Mouse (Mus musculus): ENCODE measurements around the gene Slc17a8. TPM values are rescaled to one million over a fixed set of nuclear protein-coding genes. Genes with fewer than 3 reads are reported as not detected.

The Slc17a8 gene
- polyA plus RNA-seq, 1 experiment from 2014 or later = 0.29 TPM

DNA sequence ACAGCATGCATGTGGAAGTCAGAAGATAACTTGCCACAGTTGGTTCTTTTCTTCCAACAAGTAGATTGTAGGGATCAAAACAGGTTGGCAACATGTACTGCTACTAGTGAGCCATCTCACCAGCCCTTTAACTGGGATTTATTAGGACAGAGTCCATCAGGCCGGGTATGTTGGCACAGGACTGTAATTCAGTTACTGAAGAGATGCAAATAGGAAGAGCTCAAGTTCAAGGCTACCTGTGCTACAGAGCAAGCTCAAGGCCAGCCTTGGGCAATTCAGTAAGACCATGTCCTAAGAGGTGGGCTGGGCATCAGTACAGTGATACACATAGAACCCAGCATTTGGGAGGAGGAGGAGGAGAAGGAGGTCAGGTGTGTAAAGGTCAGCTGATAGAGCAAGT lies 30.6 kb upstream of the Slc17a8 start:
- H3K27me3 ChIP-seq (ENCODE audit: insufficient read depth, low read length) = no peaks in the 10 kb centered on the region
- no peak overlapping the region for H3K4me2 ChIP-seq (ENCODE audit: low read length)
- H3K9ac ChIP-seq (ENCODE audit: low read depth, low read length) = no peak overlapping the region
- no peak overlapping the region for H3K4me3 ChIP-seq (replicated peaks; ENCODE audit: low read depth, low read length)
- ATAC-seq (replicated peaks; ENCODE audit: low FRiP score, low read depth) (no peak), DNase-seq (ENCODE audit: low spot score) (no peak)
- H3K36me3 ChIP-seq (ENCODE audit: insufficient read depth, low read length) = peaks cover 31% of the 10 kb centered on the region
- H3K27ac ChIP-seq = no peak overlapping the region
- H3K4me1 ChIP-seq (replicated peaks; ENCODE audit: insufficient read depth, low read length) = no peaks in the 10 kb centered on the region
- WGBS = 100% methylated on average over 1 of the region's 1 CpGs
- no peaks in the 10 kb centered on the region for H3K9me3 ChIP-seq (replicated peaks; ENCODE audit: low read length)
- TF ChIP-seq CTCF (IDR thresholded peaks at IDR 0.05; ENCODE audit: low read depth) = no peak

DNA sequence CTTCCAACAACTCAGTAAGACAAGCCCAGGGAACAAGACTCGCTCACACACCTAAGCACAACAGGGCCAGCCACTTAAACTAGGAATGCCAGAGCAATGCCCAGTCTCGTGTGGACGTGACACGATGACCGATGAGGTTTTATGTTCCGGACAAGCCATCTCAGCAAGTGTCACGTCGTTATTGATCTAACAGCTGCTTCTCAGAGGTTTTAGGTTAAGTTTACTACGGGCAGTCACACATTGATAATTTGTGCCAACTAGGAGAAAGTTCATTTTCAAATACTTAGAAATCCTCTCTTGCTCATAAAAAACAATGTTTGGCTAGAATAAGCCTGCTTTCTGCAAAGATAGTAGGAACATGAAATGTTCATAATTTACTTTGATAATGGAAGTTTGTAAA lies 25.9 kb upstream of the Slc17a8 start:
- Histone ChIP-seq H3K27me3 (ENCODE audit: insufficient read depth, low read length) (no peaks in the 10 kb centered on the region), H3K9me3 (replicated peaks; ENCODE audit: low read length) (no peaks in the 10 kb centered on the region), H3K27ac (no peak overlapping the region), H3K4me1 (replicated peaks; ENCODE audit: insufficient read depth, low read length) (no peaks in the 10 kb centered on the region), H3K9ac (ENCODE audit: low read depth, low read length) (no peak overlapping the region), H3K4me2 (ENCODE audit: low read length) (no peak overlapping the region), H3K4me3 (replicated peaks; ENCODE audit: low read depth, low read length) (no peak overlapping the region), H3K36me3 (ENCODE audit: insufficient read depth, low read length) (peaks cover 29% of the 10 kb centered on the region)
- DNase-seq (ENCODE audit: low spot score) = no peak
- WGBS = 75% methylated on average over 9 of the region's 9 CpGs
- no peak for ATAC-seq (replicated peaks; ENCODE audit: low FRiP score, low read depth)
- no peak for TF ChIP-seq CTCF (IDR thresholded peaks at IDR 0.05; ENCODE audit: low read depth)

DNA sequence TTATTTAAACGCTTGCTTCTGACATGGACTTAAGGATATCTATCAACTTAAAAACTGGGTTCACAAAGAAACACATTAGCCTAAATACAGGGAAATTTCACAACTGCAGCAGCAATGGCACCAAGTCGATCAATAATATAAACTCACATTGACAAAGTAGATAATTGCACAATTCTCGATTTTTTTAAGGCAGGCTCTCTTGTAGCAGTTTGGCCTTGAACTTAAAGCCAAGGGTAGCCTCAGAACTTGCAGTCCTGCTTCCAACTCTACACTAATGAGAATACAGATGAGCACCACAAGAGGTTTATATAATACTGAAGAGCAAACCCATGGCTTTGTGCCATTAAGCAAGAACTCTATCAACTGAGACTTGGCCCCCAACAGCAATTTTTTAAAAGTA lies 15.9 kb upstream of the Slc17a8 start:
- 89% methylated on average over 3 of the region's 3 CpGs for WGBS
- H3K27ac ChIP-seq = no peak overlapping the region
- H3K9ac ChIP-seq (ENCODE audit: low read depth, low read length) = no peak overlapping the region
- H3K9me3 ChIP-seq (replicated peaks; ENCODE audit: low read length) = no peaks in the 10 kb centered on the region
- no peaks in the 10 kb centered on the region for H3K4me1 ChIP-seq (replicated peaks; ENCODE audit: insufficient read depth, low read length)
- no peak overlapping the region for H3K4me2 ChIP-seq (ENCODE audit: low read length)
- DNase-seq (ENCODE audit: low spot score) = no peak
- no peak for ATAC-seq (replicated peaks; ENCODE audit: low FRiP score, low read depth)
- H3K27me3 ChIP-seq (ENCODE audit: insufficient read depth, low read length) = no peaks in the 10 kb centered on the region
- no peak overlapping the region for H3K4me3 ChIP-seq (replicated peaks; ENCODE audit: low read depth, low read length)
- peaks cover 11% of the 10 kb centered on the region; the same call in 1 of the 2 replicates for H3K36me3 ChIP-seq (ENCODE audit: insufficient read depth, low read length)
- TF ChIP-seq CTCF (IDR thresholded peaks at IDR 0.05; ENCODE audit: low read depth) = no peak

DNA sequence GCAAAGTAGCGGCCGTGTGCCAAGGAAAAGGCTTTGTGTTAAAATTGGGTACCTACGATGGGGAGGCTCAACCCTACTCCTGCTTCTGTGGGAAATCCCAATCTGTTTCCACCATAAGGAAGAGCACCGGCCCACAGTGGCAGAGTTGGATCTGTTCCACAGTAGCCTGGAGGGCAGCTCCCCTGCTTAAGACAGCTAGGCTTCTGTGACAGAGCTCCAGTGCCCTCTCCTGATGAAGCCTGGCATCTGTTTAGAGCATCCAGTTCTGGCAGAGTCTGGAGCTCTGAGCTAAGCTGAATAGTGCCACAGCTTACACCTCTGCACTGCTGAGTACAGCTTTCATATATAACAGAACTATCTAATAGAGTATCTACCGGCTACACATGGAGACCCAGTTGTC lies 14.0 kb upstream of the Slc17a8 start:
- DNase-seq (ENCODE audit: low spot score) (peak; percentile 19), ATAC-seq (replicated peaks; ENCODE audit: low FRiP score, low read depth) (no peak)
- H3K4me1 ChIP-seq (replicated peaks; ENCODE audit: insufficient read depth, low read length) = no peaks in the 10 kb centered on the region
- no peak overlapping the region for H3K4me2 ChIP-seq (ENCODE audit: low read length)
- no peaks in the 10 kb centered on the region for H3K9me3 ChIP-seq (replicated peaks; ENCODE audit: low read length)
- no peak overlapping the region for H3K9ac ChIP-seq (ENCODE audit: low read depth, low read length)
- no peak overlapping the region for H3K27ac ChIP-seq
- WGBS = 84% methylated on average over 5 of the region's 5 CpGs
- no peaks in the 10 kb centered on the region for H3K27me3 ChIP-seq (ENCODE audit: insufficient read depth, low read length)
- H3K4me3 ChIP-seq (replicated peaks; ENCODE audit: low read depth, low read length) = no peak overlapping the region
- TF ChIP-seq CTCF (IDR thresholded peaks at IDR 0.05; ENCODE audit: low read depth) = peak; percentile 48; the same call in 1 of the 2 replicates
- no peaks in the 10 kb centered on the region for H3K36me3 ChIP-seq (ENCODE audit: insufficient read depth, low read length)

DNA sequence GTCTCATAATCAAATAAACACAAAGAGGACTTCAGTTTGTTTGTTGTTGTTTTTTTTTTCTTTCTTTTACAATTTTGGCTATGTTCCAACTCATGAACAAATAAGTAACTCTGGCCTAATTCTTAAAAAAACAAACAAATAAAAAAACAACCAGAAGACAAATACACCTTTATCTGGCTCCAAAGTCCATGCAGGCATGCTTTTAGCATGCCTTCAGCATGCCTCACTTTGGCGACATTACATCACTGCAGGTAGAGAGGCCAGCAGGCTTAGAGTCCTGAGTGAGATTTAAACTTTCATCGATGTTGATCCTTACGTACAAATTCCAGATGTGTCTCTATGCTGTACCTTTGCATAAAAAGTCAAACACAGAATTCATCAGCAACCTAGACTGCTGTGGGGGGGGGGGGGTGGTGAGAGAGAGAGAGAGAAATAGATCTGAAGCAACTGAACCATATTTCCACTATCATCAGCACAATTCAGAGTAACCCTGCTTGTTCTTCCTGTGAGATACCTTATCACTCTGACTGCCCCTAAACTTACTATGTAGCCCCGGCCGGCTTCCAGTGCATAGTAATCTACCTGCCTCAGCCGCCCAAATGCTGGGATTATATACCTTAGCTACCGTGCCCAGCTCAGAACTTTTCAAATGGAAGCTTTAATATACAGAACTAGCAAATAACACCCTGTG lies 12.8 kb upstream of the Slc17a8 start:
- H3K4me2 ChIP-seq (ENCODE audit: low read length) = no peak overlapping the region
- no peaks in the 10 kb centered on the region for H3K27me3 ChIP-seq (ENCODE audit: insufficient read depth, low read length)
- H3K27ac ChIP-seq = no peak overlapping the region
- ATAC-seq (replicated peaks; ENCODE audit: low FRiP score, low read depth) (no peak), DNase-seq (ENCODE audit: low spot score) (no peak)
- H3K4me1 ChIP-seq (replicated peaks; ENCODE audit: insufficient read depth, low read length) = no peaks in the 10 kb centered on the region
- no peak overlapping the region for H3K9ac ChIP-seq (ENCODE audit: low read depth, low read length)
- H3K36me3 ChIP-seq (ENCODE audit: insufficient read depth, low read length) = no peaks in the 10 kb centered on the region
- H3K4me3 ChIP-seq (replicated peaks; ENCODE audit: low read depth, low read length) = no peak overlapping the region
- WGBS = 91% methylated on average over 7 of the region's 7 CpGs
- H3K9me3 ChIP-seq (replicated peaks; ENCODE audit: low read length) = no peaks in the 10 kb centered on the region
- TF ChIP-seq CTCF (IDR thresholded peaks at IDR 0.05; ENCODE audit: low read depth) = no peak

DNA sequence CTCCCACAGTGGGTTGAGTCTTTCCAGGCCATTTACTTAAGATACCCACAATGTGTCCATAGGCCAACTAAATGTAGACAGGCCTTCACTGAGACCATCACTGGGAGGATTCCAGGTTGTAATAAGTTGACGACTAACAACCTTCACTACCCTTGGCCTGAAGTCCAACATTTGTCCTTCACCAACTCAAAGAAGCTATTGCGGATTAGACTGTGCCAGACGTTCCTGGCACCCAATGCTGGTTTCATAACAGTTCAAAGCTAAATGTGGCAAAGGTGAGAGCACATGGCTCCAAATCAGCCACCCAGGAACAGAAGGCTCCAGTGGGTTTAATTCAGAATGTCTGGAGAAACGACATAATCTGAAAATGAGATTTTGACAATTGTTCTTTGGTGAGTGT lies 12.1 kb upstream of the Slc17a8 start:
- Histone ChIP-seq H3K4me2 (ENCODE audit: low read length) (no peak overlapping the region), H3K4me1 (replicated peaks; ENCODE audit: insufficient read depth, low read length) (no peaks in the 10 kb centered on the region), H3K9ac (ENCODE audit: low read depth, low read length) (no peak overlapping the region), H3K36me3 (ENCODE audit: insufficient read depth, low read length) (no peaks in the 10 kb centered on the region), H3K27ac (no peak overlapping the region), H3K9me3 (replicated peaks; ENCODE audit: low read length) (no peaks in the 10 kb centered on the region), H3K27me3 (ENCODE audit: insufficient read depth, low read length) (no peaks in the 10 kb centered on the region), H3K4me3 (replicated peaks; ENCODE audit: low read depth, low read length) (no peak overlapping the region)
- TF ChIP-seq CTCF (IDR thresholded peaks at IDR 0.05; ENCODE audit: low read depth) = no peak
- DNase-seq (ENCODE audit: low spot score) (no peak), ATAC-seq (replicated peaks; ENCODE audit: low FRiP score, low read depth) (no peak)
- WGBS = 90% methylated on average over 4 of the region's 4 CpGs

DNA sequence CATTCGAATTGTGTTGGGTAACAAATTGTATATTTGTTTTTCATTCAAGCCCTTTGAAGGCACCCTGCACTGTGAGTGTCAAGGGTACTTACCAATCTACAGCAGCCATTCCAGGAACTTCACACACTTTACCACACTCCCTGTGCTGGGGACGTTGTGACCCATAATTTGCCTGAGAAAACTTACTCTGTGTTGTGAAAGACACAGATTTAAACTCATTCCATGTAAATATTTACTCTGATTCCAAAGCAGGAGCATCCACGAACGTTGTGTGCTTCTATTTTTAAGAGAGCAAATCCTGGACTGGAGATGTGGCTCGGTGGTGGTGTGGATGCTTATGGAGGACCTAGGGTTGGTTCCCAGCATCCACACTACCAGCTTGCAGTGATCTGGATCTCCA lies 10.8 kb upstream of the Slc17a8 start:
- Histone ChIP-seq H3K4me1 (replicated peaks; ENCODE audit: insufficient read depth, low read length) (no peaks in the 10 kb centered on the region), H3K4me2 (ENCODE audit: low read length) (no peak overlapping the region), H3K9ac (ENCODE audit: low read depth, low read length) (no peak overlapping the region), H3K9me3 (replicated peaks; ENCODE audit: low read length) (no peaks in the 10 kb centered on the region), H3K27me3 (ENCODE audit: insufficient read depth, low read length) (no peaks in the 10 kb centered on the region), H3K4me3 (replicated peaks; ENCODE audit: low read depth, low read length) (no peak overlapping the region), H3K27ac (no peak overlapping the region), H3K36me3 (ENCODE audit: insufficient read depth, low read length) (no peaks in the 10 kb centered on the region)
- ATAC-seq (replicated peaks; ENCODE audit: low FRiP score, low read depth) = no peak
- WGBS = 64% methylated on average over 5 of the region's 5 CpGs
- DNase-seq (ENCODE audit: low spot score) = no peak
- TF ChIP-seq CTCF (IDR thresholded peaks at IDR 0.05; ENCODE audit: low read depth) = no peak

Measured in kidney, postnatal 0 days (tissue).